Mouse (Mus musculus): ENCODE results near the gene Creld1.

DNA sequence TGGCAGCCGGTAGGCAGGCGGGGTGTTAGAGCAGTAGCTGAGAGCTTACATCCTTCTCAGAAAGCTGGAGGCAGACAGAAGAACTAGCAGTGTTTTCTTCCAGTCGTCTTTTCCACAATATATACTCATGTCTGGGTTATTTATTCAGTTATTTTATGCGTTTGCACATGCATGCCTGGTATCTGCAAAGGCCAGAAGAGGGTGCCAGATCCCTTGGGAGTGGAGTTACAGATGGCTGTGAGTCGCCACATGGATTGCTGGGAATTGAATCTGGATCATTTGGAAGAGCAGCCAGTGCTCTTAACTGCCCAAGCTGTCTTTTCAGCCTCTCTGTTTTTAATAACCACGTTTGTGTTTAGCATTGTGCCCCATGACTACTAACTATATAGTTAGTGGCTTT is 58.5 kb downstream of the Creld1 start:
- no peak for TF ChIP-seq EP300 (IDR thresholded peaks at IDR 0.05; ENCODE audit: low read depth)
- no peak for TF ChIP-seq CTCF (IDR thresholded peaks at IDR 0.05; ENCODE audit: low read depth)

Data from liver, postnatal 0 days (tissue).